Mouse (Mus musculus) embryonic fibroblast, embryonic 13.5 days (primary cell): Measurements from ENCODE around the gene Wdr93. TPM values are rescaled to one million over a fixed set of nuclear protein-coding genes. Genes with fewer than 3 reads are reported as not detected.

Experiments
- H3K27ac ChIP-seq: 2 replicates; pipeline ENCODE4 v1.5.1; 2012; ENCODE audit warnings: low read length, control low read depth, inconsistent platforms; ENCODE audit not compliant: insufficient read depth
- H3K4me1 ChIP-seq: 2 replicates; pipeline ENCODE4 v1.6.1; 2011; ENCODE audit warnings: low read length; ENCODE audit not compliant: control insufficient read depth, insufficient read depth
- H3K4me3 ChIP-seq: 2 replicates; pipeline ENCODE4 v1.5.1; 2011; ENCODE audit warnings: mild to moderate bottlenecking, control low read depth, low read length; ENCODE audit not compliant: insufficient read depth
- CTCF ChIP-seq: IDR thresholded peaks from 2 replicates; pipeline ENCODE4 v1.5.1; 2011; ENCODE audit warnings: mild to moderate bottlenecking, control low read depth, low read length, moderate library complexity, borderline replicate concordance; ENCODE audit not compliant: insufficient read depth
- POLR2A ChIP-seq: IDR thresholded peaks from 2 replicates; pipeline ENCODE4 v1.6.1; 2011; ENCODE audit warnings: low read depth, mild to moderate bottlenecking, control low read depth, low read length, moderate library complexity
- polyA plus RNA-seq: library from polyadenylated mRNA; stranded (reverse); fragments of >200 nt; gene quantifications from 2 replicates; pipeline ENCODE4 v1.2.4, GENCODE M21; 2011; ENCODE audit warnings: low read depth; ENCODE audit not compliant: missing spikeins, insufficient read length

Wdr93 gene
- polyA plus RNA-seq, 1 experiment = not detected

DNA sequence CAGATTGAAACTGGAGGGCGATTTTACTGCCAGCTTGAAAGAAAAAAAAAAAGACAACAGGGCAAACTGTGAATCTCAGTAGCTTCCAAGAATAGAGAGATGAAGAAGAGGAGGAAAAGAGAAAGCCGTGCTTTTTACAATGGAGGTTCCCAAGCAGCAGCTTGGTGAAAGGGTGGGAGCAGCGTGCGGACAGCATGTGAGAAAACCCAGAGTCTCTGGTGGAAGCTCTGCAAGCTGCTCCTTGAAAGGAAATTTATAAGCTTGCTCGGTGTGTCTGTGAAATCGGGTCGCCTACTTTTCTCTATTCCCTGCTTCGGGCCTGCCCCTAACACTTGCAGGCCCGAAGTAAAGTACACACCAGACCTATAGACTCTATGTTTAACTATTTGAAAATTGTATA lies 1.1 kb downstream of the Wdr93 start:
- Histone ChIP-seq H3K4me3 (no peak overlapping the region), H3K27ac (no peak overlapping the region), H3K4me1 (no peaks in the 10 kb centered on the region)
- TF ChIP-seq CTCF = no peak
- no peak for TF ChIP-seq POLR2A

- Histone ChIP-seq H3K27ac (no peak overlapping the region), H3K4me3 (no peak overlapping the region), H3K4me1 (no peaks in the 10 kb centered on the region)
- TF ChIP-seq CTCF = no peak
- no peak for TF ChIP-seq POLR2A
These were observed 1.6 kb downstream of the Wdr93 start for GRCm38 (mm10) chr7:79744585-79744984.

DNA sequence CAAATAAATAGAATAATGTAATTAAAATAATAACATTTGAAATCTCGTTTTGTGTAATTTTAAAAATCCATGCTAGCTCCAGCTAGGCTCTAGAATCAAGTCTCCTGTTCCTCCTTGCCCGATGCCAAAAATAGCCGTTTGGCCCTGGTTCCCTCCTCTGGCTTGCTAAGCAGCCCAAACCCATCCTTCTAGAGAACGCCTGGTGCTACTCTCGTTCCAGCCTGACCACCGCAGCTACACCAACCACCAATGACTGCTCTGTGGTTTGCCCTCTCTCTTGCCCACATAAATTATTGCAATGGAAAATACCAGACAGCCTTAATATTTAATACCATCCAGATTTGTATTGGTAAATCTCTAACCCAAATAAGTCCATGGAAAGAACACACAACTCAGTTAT lies 4.7 kb downstream of the Wdr93 start:
- no peak for TF ChIP-seq CTCF
- no peak for TF ChIP-seq POLR2A
- Histone ChIP-seq H3K4me1 (no peaks in the 10 kb centered on the region), H3K4me3 (no peak overlapping the region), H3K27ac (no peak overlapping the region)

GRCm38 (mm10) chr7:79749511-79749910 lies 6.5 kb downstream of the Wdr93 start:
- Histone ChIP-seq H3K27ac (no peak overlapping the region), H3K4me1 (no peaks in the 10 kb centered on the region), H3K4me3 (no peak overlapping the region)
- TF ChIP-seq POLR2A (no peak), CTCF (no peak)

- Histone ChIP-seq H3K4me1 (no peaks in the 10 kb centered on the region; the same call in 1 of the 2 replicates), H3K4me3 (no peak overlapping the region), H3K27ac (no peak overlapping the region)
- TF ChIP-seq POLR2A (no peak), CTCF (no peak)
These were observed 13.4 kb downstream of the Wdr93 start for GRCm38 (mm10) chr7:79756334-79756733.

- Histone ChIP-seq H3K4me1 (no peaks in the 10 kb centered on the region; the same call in 1 of the 2 replicates), H3K27ac (no peak overlapping the region), H3K4me3 (no peak overlapping the region)
- TF ChIP-seq POLR2A = no peak
- no peak for TF ChIP-seq CTCF
These were observed 15.2 kb downstream of the Wdr93 start for GRCm38 (mm10) chr7:79758176-79758575.

DNA sequence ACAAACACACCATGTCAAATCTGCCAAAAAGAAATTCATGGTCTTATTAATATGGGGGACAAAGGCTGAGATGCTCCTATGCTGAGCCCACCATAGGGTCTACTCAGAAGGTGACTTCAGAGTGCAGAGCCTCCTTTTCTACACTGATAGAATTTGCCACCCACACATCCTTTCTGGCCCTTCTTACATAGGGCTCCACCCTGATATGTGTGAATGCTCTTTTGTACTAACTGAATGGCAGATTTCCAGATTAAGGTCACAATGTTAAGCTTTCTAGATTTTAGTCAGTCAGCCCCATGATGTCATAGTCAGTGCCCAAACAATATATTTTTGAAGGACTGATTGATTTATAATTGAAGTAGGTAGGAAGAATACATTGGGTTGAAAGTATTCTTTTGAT lies 16.8 kb downstream of the Wdr93 start:
- TF ChIP-seq CTCF = no peak
- no peak for TF ChIP-seq POLR2A
- Histone ChIP-seq H3K4me1 (no peaks in the 10 kb centered on the region; the same call in 1 of the 2 replicates), H3K4me3 (no peak overlapping the region), H3K27ac (no peak overlapping the region)

GRCm38 (mm10) chr7:79761124-79761876 lies 18.3 kb downstream of the Wdr93 start:
- no peak overlapping the region for H3K27ac ChIP-seq
- TF ChIP-seq CTCF (no peak), POLR2A (no peak)
- H3K4me3 ChIP-seq = no peak overlapping the region
- H3K4me1 ChIP-seq = no peaks in the 10 kb centered on the region; the same call in 1 of the 2 replicates

- H3K4me1 ChIP-seq = no peaks in the 10 kb centered on the region
- H3K4me3 ChIP-seq = no peak overlapping the region
- TF ChIP-seq CTCF = no peak
- TF ChIP-seq POLR2A = no peak
- H3K27ac ChIP-seq = no peak overlapping the region
These were observed 19.1 kb downstream of the Wdr93 start for GRCm38 (mm10) chr7:79762106-79762505.

DNA sequence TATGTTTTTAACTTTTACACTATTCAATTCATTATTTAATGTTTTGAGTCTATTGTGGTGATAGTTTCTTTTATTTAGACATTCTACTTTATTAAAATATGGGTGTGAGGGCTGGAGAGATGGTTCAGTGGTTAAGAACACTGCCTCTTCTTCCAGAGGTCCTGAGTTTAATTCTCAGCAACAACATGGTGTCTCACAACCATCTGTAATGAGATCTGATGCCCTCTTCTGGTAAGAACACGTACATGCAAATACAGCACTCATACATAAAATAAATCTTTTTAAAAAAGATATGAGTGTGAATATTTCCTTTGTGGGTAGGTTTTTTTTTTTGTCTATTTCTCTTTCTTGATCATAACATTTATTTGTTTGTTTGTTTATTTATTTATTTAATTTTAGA lies 23.0 kb downstream of the Wdr93 start:
- no peaks in the 10 kb centered on the region for H3K4me1 ChIP-seq
- H3K4me3 ChIP-seq = no peak overlapping the region
- no peak overlapping the region for H3K27ac ChIP-seq
- TF ChIP-seq CTCF (no peak), POLR2A (no peak)

GRCm38 (mm10) chr7:79769664-79770063 lies 26.7 kb downstream of the Wdr93 start:
- no peak overlapping the region for H3K27ac ChIP-seq
- H3K4me1 ChIP-seq = no peaks in the 10 kb centered on the region
- no peak overlapping the region for H3K4me3 ChIP-seq
- TF ChIP-seq POLR2A (no peak), CTCF (no peak)
